Mouse (Mus musculus) neural tube, embryonic 14.5 days (tissue): ENCODE data around the gene Rbm5. TPM values are rescaled to one million over a fixed set of nuclear protein-coding genes. Genes with fewer than 3 reads are reported as not detected.

Experiments
- ATAC-seq: fragments of 200-750 bp; cut with Nextera tagmentation; 2 replicates; pipeline ENCODE4 v1.8.0; 2017; ENCODE audit warnings: low read depth, mild to moderate bottlenecking, moderate TSS enrichment, moderate library complexity
- H3K27ac ChIP-seq: fragments of 300-500 bp; sonication (generic); 2 replicates; pipeline ENCODE4 v1.5.1; 2014; ENCODE audit warnings: low read depth, mild to moderate bottlenecking, control low read depth, low read length, moderate library complexity, mixed read lengths
- H3K27me3 ChIP-seq: fragments of 300-500 bp; sonication (generic); 2 replicates; pipeline ENCODE4 v1.6.1; 2014; ENCODE audit warnings: low read length; ENCODE audit not compliant: control insufficient read depth, insufficient read depth
- H3K36me3 ChIP-seq: fragments of 300-500 bp; sonication (generic); 2 replicates; pipeline ENCODE4 v1.6.1; 2014; ENCODE audit warnings: low read length, mixed read lengths; ENCODE audit not compliant: control insufficient read depth, insufficient read depth
- H3K4me1 ChIP-seq: fragments of 300-500 bp; sonication (generic); 2 replicates; pipeline ENCODE4 v1.6.1; 2014; ENCODE audit warnings: low read length; ENCODE audit not compliant: control insufficient read depth, insufficient read depth
- H3K4me2 ChIP-seq: fragments of 300-500 bp; sonication (generic); 2 replicates; pipeline ENCODE4 v1.6.1; 2014; ENCODE audit warnings: mild to moderate bottlenecking, low read depth, low read length, control low read depth
- H3K4me3 ChIP-seq: fragments of 300-500 bp; sonication (generic); 2 replicates; pipeline ENCODE4 v1.5.1; 2014; ENCODE audit warnings: low read depth, low read length, control low read depth, mixed read lengths
- H3K9ac ChIP-seq: fragments of 300-500 bp; sonication (generic); replicated peaks from 2 replicates; pipeline ENCODE4 v1.6.1; 2014; ENCODE audit warnings: low read depth, mild to moderate bottlenecking, control low read depth, low read length, mixed read lengths
- H3K9me3 ChIP-seq: fragments of 300-500 bp; sonication (generic); 2 replicates; pipeline ENCODE4 v1.6.1; 2016; ENCODE audit warnings: low read length; ENCODE audit not compliant: control insufficient read depth
- WGBS: fragments of 180-500 bp; shearing (Covaris S2); extraction: QIAGEN DNeasy Blood & Tissue Kit; methylation state at CpG from one replicate; pipeline ENCODE4 v1.1.7; 2014; 5-methylcytosine and 5-hydroxymethylcytosine counted together
- polyA plus RNA-seq: library from polyadenylated mRNA; unstranded; fragments of >200 nt; fragmentation: Nextera tagmentation; extraction: Ambion mirVana; gene quantifications from 2 replicates; pipeline ENCODE4 v1.2.1, GENCODE M21; 2014

Gene Rbm5
- polyA plus RNA-seq, 1 experiment from 2014 or later, result 237 TPM

GRCm38 (mm10) chr9:107708439-107709095 lies 62.2 kb downstream of the Rbm5 start:
- 3% methylated on average over 21 of the region's 21 CpGs for WGBS
- Histone ChIP-seq H3K36me3 (0 out of 2 replicates have a peak, but pooled peaks cover 3% of the 10 kb centered on the region), H3K27ac (peak overlapping the region; percentile 82), H3K9me3 (no peaks in the 10 kb centered on the region), H3K4me1 (peaks cover 17% of the 10 kb centered on the region), H3K4me3 (peak overlapping the region; percentile 79), H3K4me2 (peak overlapping the region; percentile 88), H3K27me3 (peaks cover 3% of the 10 kb centered on the region; the same call in 1 of the 2 replicates), H3K9ac (peak overlapping the region; percentile 88)
- ATAC-seq, result no peak

- Histone ChIP-seq H3K9me3 (no peaks in the 10 kb centered on the region), H3K4me3 (peak overlapping the region; percentile 79), H3K27me3 (peaks cover 3% of the 10 kb centered on the region; the same call in 1 of the 2 replicates), H3K9ac (peak overlapping the region; percentile 88), H3K27ac (peak overlapping the region; percentile 82), H3K4me2 (peak overlapping the region; percentile 88), H3K4me1 (peaks cover 19% of the 10 kb centered on the region), H3K36me3 (0 out of 2 replicates have a peak, but pooled peaks cover 3% of the 10 kb centered on the region)
- ATAC-seq, result peak; percentile 19
- WGBS, result 2% methylated on average over 17 of the region's 17 CpGs
These were observed 62.9 kb downstream of the Rbm5 start for GRCm38 (mm10) chr9:107707701-107708438.

- Histone ChIP-seq H3K27me3 (peaks cover 3% of the 10 kb centered on the region; the same call in 1 of the 2 replicates), H3K9me3 (no peaks in the 10 kb centered on the region), H3K4me2 (peak overlapping the region; percentile 88), H3K4me3 (peak overlapping the region; percentile 79), H3K9ac (peak overlapping the region; percentile 88), H3K36me3 (0 out of 2 replicates have a peak, but pooled peaks cover 3% of the 10 kb centered on the region), H3K27ac (no peak overlapping the region; the same call in 1 of the 2 replicates), H3K4me1 (peaks cover 26% of the 10 kb centered on the region)
- ATAC-seq, result no peak
- WGBS, result 4% methylated on average over 14 of the region's 14 CpGs
These were observed 64.0 kb downstream of the Rbm5 start for GRCm38 (mm10) chr9:107706781-107707211.

GRCm38 (mm10) chr9:107703337-107704122 lies 67.3 kb downstream of the Rbm5 start:
- Histone ChIP-seq H3K9me3 (no peaks in the 10 kb centered on the region), H3K9ac (no peak overlapping the region)

GRCm38 (mm10) chr9:107702606-107703185 lies 68.1 kb downstream of the Rbm5 start:
- Histone ChIP-seq H3K27me3 (no peaks in the 10 kb centered on the region), H3K9ac (no peak overlapping the region), H3K4me3 (no peak overlapping the region), H3K4me1 (peaks cover 59% of the 10 kb centered on the region), H3K9me3 (no peaks in the 10 kb centered on the region), H3K4me2 (no peak overlapping the region), H3K36me3 (0 out of 2 replicates have a peak, but pooled peaks cover 3% of the 10 kb centered on the region), H3K27ac (no peak overlapping the region)
- WGBS, result 76% methylated on average over 3 of the region's 3 CpGs
- no peak for ATAC-seq

More at GRCm38 (mm10) chr9:107703337-107704122, 67.3 kb downstream of the Rbm5 start:
- ATAC-seq, result no peak
- Histone ChIP-seq H3K4me3 (no peak overlapping the region), H3K36me3 (0 out of 2 replicates have a peak, but pooled peaks cover 3% of the 10 kb centered on the region), H3K27me3 (peaks cover 3% of the 10 kb centered on the region; the same call in 1 of the 2 replicates), H3K27ac (no peak overlapping the region), H3K4me1 (peaks cover 50% of the 10 kb centered on the region), H3K4me2 (no peak overlapping the region)
- 56% methylated on average over 14 of the region's 14 CpGs for WGBS

- H3K4me2 ChIP-seq, result no peak overlapping the region
- H3K9ac ChIP-seq, result no peak overlapping the region
- H3K9me3 ChIP-seq, result no peaks in the 10 kb centered on the region
- no peak overlapping the region for H3K27ac ChIP-seq
- H3K4me1 ChIP-seq, result peaks cover 59% of the 10 kb centered on the region
- no peaks in the 10 kb centered on the region for H3K27me3 ChIP-seq
- 37% methylated on average over 12 of the region's 12 CpGs for WGBS
- peak; percentile 23; the same call in 1 of the 2 replicates for ATAC-seq
- H3K36me3 ChIP-seq, result 0 out of 2 replicates have a peak, but pooled peaks cover 3% of the 10 kb centered on the region
- H3K4me3 ChIP-seq, result no peak overlapping the region
These were observed 69.2 kb downstream of the Rbm5 start for GRCm38 (mm10) chr9:107701594-107701993.

- Histone ChIP-seq H3K27me3 (no peaks in the 10 kb centered on the region), H3K9me3 (no peaks in the 10 kb centered on the region), H3K27ac (no peak overlapping the region), H3K4me3 (no peak overlapping the region), H3K4me1 (peaks cover 58% of the 10 kb centered on the region), H3K4me2 (no peak overlapping the region), H3K36me3 (0 out of 2 replicates have a peak, but pooled peaks cover 3% of the 10 kb centered on the region), H3K9ac (no peak overlapping the region)
- 41% methylated on average over 6 of the region's 6 CpGs for WGBS
- no peak for ATAC-seq
These were observed 70.7 kb downstream of the Rbm5 start for GRCm38 (mm10) chr9:107700114-107700571.

GRCm38 (mm10) chr9:107699376-107699980 lies 71.3 kb downstream of the Rbm5 start:
- H3K4me1 ChIP-seq, result peaks cover 58% of the 10 kb centered on the region
- H3K4me2 ChIP-seq, result no peak overlapping the region
- H3K27ac ChIP-seq, result no peak overlapping the region
- no peak overlapping the region; the same call in 1 of the 2 replicates for H3K9ac ChIP-seq
- WGBS, result 5% methylated on average over 9 of the region's 9 CpGs
- no peak for ATAC-seq
- no peak overlapping the region for H3K4me3 ChIP-seq
- H3K27me3 ChIP-seq, result no peaks in the 10 kb centered on the region
- H3K36me3 ChIP-seq, result 0 out of 2 replicates have a peak, but pooled peaks cover 3% of the 10 kb centered on the region
- no peaks in the 10 kb centered on the region for H3K9me3 ChIP-seq
